ENCODE assay signal across 18 mouse cellular contexts in the genomic region with DNA sequence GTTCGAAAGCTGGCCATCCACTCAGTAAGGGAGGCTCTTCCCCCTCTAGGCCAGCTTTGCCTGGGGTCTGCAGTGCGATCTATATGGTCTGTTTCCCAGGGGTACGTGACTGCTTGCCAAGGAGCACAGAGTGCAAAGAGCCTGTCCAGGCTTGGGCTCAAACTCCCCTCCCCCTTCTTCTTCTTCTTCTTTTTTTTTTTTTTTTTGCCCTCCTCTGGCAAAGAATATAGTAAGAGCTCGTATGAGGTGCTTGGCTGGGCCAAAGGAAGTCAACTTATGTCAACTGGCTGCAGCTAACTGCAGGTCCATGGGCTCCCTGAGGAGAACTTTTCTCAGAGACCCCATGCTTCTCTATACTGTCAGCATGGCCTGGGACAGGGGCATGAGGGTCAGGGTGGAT. TPM values are rescaled to one million over a fixed set of nuclear protein-coding genes. Genes with fewer than 3 reads are reported as not detected.
DNase-seq lines count a peak whose midpoint lies in the region; ATAC-seq and TF ChIP-seq lines count a peak whose summit lies in the region.
"Had no signal": no experiment of that assay in that cellular context is flagged by ENCODE, and none has a peak within 500 bp of the region (broad histone marks: within the 10 kb centered on the region; RNA-seq: fewer than 3 reads in every experiment).

No protein-coding gene starts in this region.

- H3K27me3 ChIP-seq in heart, embryonic 13.5 days (replicated peaks) = peaks cover 7% of the 10 kb centered on the region; the same call in 1 of the 2 replicates
- H3K27me3 ChIP-seq in kidney, embryonic 15.5 days = no peaks in the 10 kb centered on the region
- H3K27me3 ChIP-seq in kidney, adult 2 months (replicated peaks; ENCODE audit: control insufficient read depth, insufficient read depth, low read length) = no peaks in the 10 kb centered on the region
- no peaks in the 10 kb centered on the region for H3K27me3 ChIP-seq in stomach, embryonic 16.5 days (ENCODE audit: control insufficient read depth, insufficient read depth, low read length)
- H3K27me3 ChIP-seq: forebrain, embryonic 12.5 days; Patski had no signal

- TF ChIP-seq CTCF in kidney, adult 2 months (conservative IDR thresholded peaks at IDR 0.05; ENCODE audit: insufficient read depth, insufficient read length, low read depth, low read length) = no peak

- H3K4me3 ChIP-seq in heart, embryonic 13.5 days = no peak overlapping the region
- H3K4me3 ChIP-seq in kidney, embryonic 15.5 days (replicated peaks) = no peak overlapping the region
- H3K4me3 ChIP-seq in kidney, adult 2 months (ENCODE audit: insufficient read depth, low read depth, low read length) = no peak overlapping the region
- no peak overlapping the region for H3K4me3 ChIP-seq in stomach, embryonic 16.5 days (replicated peaks; ENCODE audit: low read length)
- H3K4me3 ChIP-seq: embryonic facial prominence, embryonic 13.5 days; forebrain, embryonic 12.5 days had no signal

- no peak for DNase-seq in heart, postnatal 14 days
- DNase-seq in kidney, adult 2 months = no peak
- no peak for DNase-seq in urinary bladder, postnatal 14 days (ENCODE audit: low spot score)
- no peak for DNase-seq in left cerebral cortex, adult 18-20 months (ENCODE audit: low spot score in 2 of 2)
- DNase-seq: adrenal gland, postnatal 14 days; cerebellum, adult 18-20 months; cerebellum, adult 9-11 months; cerebellum, postnatal 36 days; gastrocnemius, postnatal 14 days had no signal

- no peak overlapping the region for H3K4me2 ChIP-seq in heart, embryonic 13.5 days
- no peak overlapping the region for H3K4me2 ChIP-seq in kidney, embryonic 15.5 days
- H3K4me2 ChIP-seq in stomach, embryonic 16.5 days (ENCODE audit: low read depth, low read length) = no peak overlapping the region
- H3K4me2 ChIP-seq: embryonic facial prominence, embryonic 13.5 days; forebrain, embryonic 12.5 days had no signal

- ATAC-seq in heart, embryonic 13.5 days (ENCODE audit: extremely low read depth, insufficient number of reproducible peaks, low FRiP score, low TSS enrichment) = no peak
- no peak for ATAC-seq in kidney, embryonic 15.5 days (replicated peaks; ENCODE audit: low FRiP score)
- ATAC-seq in stomach, embryonic 16.5 days (ENCODE audit: insufficient read depth, low FRiP score) = no peak
- ATAC-seq: activated CD4-positive, CD25-positive, alpha-beta regulatory T cell, adult 4 months; forebrain, embryonic 16.5 days; hindbrain, embryonic 16.5 days; Patski had no signal

- H3K9ac ChIP-seq in heart, embryonic 13.5 days = no peak overlapping the region
- H3K9ac ChIP-seq in kidney, embryonic 15.5 days = no peak overlapping the region
- peak overlapping the region; percentile 20; the same call in 1 of the 2 replicates for H3K9ac ChIP-seq in stomach, embryonic 16.5 days (ENCODE audit: low read length)
- H3K9ac ChIP-seq: embryonic facial prominence, embryonic 13.5 days; forebrain, embryonic 12.5 days had no signal

- whole genome bisulfite sequencing in heart, embryonic 13.5 days = 75% methylated on average over 4 of the region's 4 CpGs
- 63% methylated on average over 4 of the region's 4 CpGs for WGBS in kidney, embryonic 15.5 days
- 87% methylated on average over 4 of the region's 4 CpGs for WGBS in kidney, adult 2 months
- WGBS in stomach, embryonic 16.5 days = 59% methylated on average over 4 of the region's 4 CpGs

- intact Hi-C loops in heart, postnatal 14 days (cut with DNase I) = loop anchor here (10.0 kb wide), 1 partner anchor 58 kb away; no protein-coding TSS in a partner anchor

- H3K4me1 ChIP-seq in heart, embryonic 13.5 days = peaks cover 77% of the 10 kb centered on the region
- peaks cover 67% of the 10 kb centered on the region for H3K4me1 ChIP-seq in kidney, embryonic 15.5 days
- H3K4me1 ChIP-seq in kidney, adult 2 months (ENCODE audit: control insufficient read depth, insufficient read depth, low read length) = peaks cover 3% of the 10 kb centered on the region
- peaks cover 53% of the 10 kb centered on the region for H3K4me1 ChIP-seq in stomach, embryonic 16.5 days (ENCODE audit: control insufficient read depth, insufficient read depth, low read length)

- no peaks in the 10 kb centered on the region for H3K36me3 ChIP-seq in heart, embryonic 13.5 days
- H3K36me3 ChIP-seq in kidney, embryonic 15.5 days = no peaks in the 10 kb centered on the region
- no peaks in the 10 kb centered on the region for H3K36me3 ChIP-seq in kidney, adult 2 months (ENCODE audit: control insufficient read depth, insufficient read depth, low read length)
- H3K36me3 ChIP-seq in stomach, embryonic 16.5 days (ENCODE audit: control insufficient read depth, insufficient read depth, low read length) = no peaks in the 10 kb centered on the region
- H3K36me3 ChIP-seq: embryonic facial prominence, embryonic 13.5 days; forebrain, embryonic 12.5 days had no signal

- TF ChIP-seq POLR2A in kidney, adult 2 months (IDR thresholded peaks at IDR 0.05; ENCODE audit: low read depth, low read length) = no peak

- H3K9me3 ChIP-seq in heart, embryonic 13.5 days = no peaks in the 10 kb centered on the region
- no peaks in the 10 kb centered on the region for H3K9me3 ChIP-seq in kidney, embryonic 15.5 days (replicated peaks)
- H3K9me3 ChIP-seq in stomach, embryonic 16.5 days (replicated peaks; ENCODE audit: control insufficient read depth, low read length) = no peaks in the 10 kb centered on the region
- H3K9me3 ChIP-seq: embryonic facial prominence, embryonic 13.5 days; forebrain, embryonic 12.5 days had no signal

- H3K27ac ChIP-seq in heart, embryonic 13.5 days (replicated peaks) = 0 out of 2 replicates have a peak overlapping the region, but pooled peaks have one; percentile 13
- 0 out of 2 replicates have a peak overlapping the region, but pooled peaks have one; percentile 14 for H3K27ac ChIP-seq in kidney, embryonic 15.5 days
- no peak overlapping the region for H3K27ac ChIP-seq in kidney, adult 2 months (ENCODE audit: insufficient read depth, low read depth, low read length)
- H3K27ac ChIP-seq in stomach, embryonic 16.5 days (ENCODE audit: low read length) = peak overlapping the region; percentile 85
- H3K27ac ChIP-seq: embryonic facial prominence, embryonic 13.5 days; forebrain, embryonic 12.5 days had no signal

RNA-seq across cellular contexts. Expression of gene Neurl1b, which starts 47.8 kb away (rescaled TPM):
- polyA plus RNA-seq in heart, embryonic 13.5 days (2015; fragmentation: Nextera tagmentation; extraction: Ambion mirVana) = 2.1 and 2.3 TPM in 2 replicates
- 10 to 100 TPM in 1 of 2 experiments, 1 to 10 TPM in 1; 8.9 to 12.3 TPM for total RNA-seq in heart, postnatal 14 days (2021)
- polyA plus RNA-seq in kidney, embryonic 15.5 days (2015; fragmentation: Nextera tagmentation; extraction: Ambion mirVana) = 1.3 and 1.7 TPM in 2 replicates
- polyA plus RNA-seq in kidney, adult 2 months (2012; rRNA removed) = 22.0 and 28.7 TPM in 2 replicates
- 2.3 and 2.9 TPM in 2 replicates for polyA plus RNA-seq in stomach, embryonic 16.5 days (2015; fragmentation: Nextera tagmentation; extraction: Ambion mirVana)
- total RNA-seq in left cerebral cortex, adult 18-20 months (2021) = 10 to 100 TPM; 75.1 to 77.0 TPM
